Mouse (Mus musculus): Measurements from ENCODE around the gene Dnph1.
A peak's percentile ranks its signal among the peaks of the same experiment; 100 is the strongest.
"Not testable (repeated sequence)": the region's sequence is repeated elsewhere in the genome, so short reads cannot be mapped to it uniquely, and the experiment has no call there.

Gene Dnph1

GRCm38 (mm10) chr17:46496623-46497434 lies at the start of gene Dnph1:
TSS of gene Dnph1 (plus strand) at chr17:46496711.
- DNase-seq (ENCODE audit: low read depth, low spot score): peak; percentile 75

DNA sequence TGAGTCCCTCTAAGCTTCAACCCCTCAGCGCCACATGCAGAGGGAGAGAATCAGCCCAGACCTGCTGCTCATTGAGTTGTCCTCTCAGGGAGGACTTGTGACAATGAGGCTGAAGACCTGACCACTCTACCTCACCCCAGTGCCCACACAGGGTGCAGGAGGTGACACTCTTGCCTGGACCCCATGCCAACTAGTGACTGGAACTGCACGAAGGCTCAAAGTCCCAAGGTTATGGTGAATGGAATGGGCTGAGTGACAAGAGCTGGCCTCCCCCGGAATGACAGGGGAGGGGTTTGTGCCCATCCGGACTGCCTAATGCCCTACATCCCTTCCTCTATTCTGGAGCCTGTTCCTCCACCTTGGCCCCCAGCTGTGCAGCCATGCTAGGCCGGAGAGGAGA lies 43.8 kb upstream of the Dnph1 start:
- DNase-seq (ENCODE audit: low read depth, low spot score): no peak

- DNase-seq (ENCODE audit: low read depth, low spot score): no peak
Observed at GRCm38 (mm10) chr17:46453302-46453948, 43.1 kb upstream of the Dnph1 start.

GRCm38 (mm10) chr17:46453970-46454411 lies 42.5 kb upstream of the Dnph1 start:
- DNase-seq (ENCODE audit: low read depth, low spot score): no peak

GRCm38 (mm10) chr17:46454539-46454938 lies 42.0 kb upstream of the Dnph1 start:
- no peak for DNase-seq (ENCODE audit: low read depth, low spot score)

- DNase-seq (ENCODE audit: low read depth, low spot score): no peak
Observed at GRCm38 (mm10) chr17:46455110-46455691, 41.3 kb upstream of the Dnph1 start.

DNA sequence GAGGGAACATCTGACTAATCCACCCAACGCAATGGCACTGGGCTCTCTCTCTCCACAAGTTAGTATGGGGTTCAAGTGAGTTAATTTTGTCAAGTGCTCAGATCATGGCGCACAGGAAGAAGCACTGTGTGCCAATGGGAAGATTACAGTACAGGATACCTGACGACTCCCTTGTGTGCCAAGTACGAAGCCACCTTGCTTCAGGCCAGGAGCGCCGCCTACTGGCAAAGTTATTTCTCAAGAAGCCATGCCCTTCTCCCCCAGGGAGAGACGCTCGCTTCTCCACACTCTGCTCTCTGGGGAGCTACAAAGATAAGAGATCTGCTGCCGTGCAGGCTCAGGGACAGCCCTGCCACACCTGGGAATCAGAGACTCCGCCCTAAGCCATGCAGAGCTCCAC lies 38.7 kb upstream of the Dnph1 start:
- DNase-seq (ENCODE audit: low read depth, low spot score): no peak

GRCm38 (mm10) chr17:46458439-46458838 lies 38.1 kb upstream of the Dnph1 start:
- no peak for DNase-seq (ENCODE audit: low read depth, low spot score)

DNA sequence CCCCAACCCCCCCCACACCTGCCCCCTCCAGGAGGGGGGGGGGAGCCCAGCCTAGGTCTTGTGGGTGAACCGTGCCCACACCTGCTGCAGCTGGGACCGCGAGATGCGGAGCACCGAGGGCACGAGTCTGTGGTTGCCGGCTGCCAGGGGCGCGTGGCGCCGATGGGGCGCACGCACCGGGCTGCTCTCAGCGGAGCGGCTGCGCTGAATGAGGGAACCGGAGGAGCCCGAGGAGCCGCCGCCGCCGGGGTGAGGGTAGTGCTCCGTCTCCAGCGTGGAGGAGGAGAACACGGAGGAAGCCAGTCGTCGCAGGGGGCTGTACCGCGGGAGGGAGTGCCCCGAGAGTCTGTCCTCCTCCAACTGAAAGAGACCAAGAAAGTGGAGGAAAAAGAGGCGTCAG lies 35.8 kb upstream of the Dnph1 start:
- DNase-seq (ENCODE audit: low read depth, low spot score): no peak

DNA sequence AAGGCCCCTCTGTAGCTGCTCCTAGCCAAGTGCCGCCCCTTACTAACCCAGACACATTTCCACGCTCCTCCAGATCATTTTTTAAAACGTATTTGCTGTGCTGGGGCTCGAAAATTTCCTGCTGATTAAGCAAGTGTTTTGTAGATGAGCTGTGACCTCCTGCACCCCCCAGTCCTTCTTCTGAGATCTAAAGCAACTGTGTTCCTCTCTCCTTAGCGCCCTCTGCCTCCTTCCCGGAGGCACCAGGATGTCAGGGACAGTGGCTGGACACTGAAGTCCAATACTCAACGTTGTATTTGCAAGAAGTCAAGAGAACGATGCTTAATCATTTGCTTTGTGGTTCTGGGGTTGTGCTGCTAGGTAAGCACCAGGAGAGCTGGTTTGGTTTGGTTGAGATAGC lies 35.2 kb upstream of the Dnph1 start:
- DNase-seq (ENCODE audit: low read depth, low spot score): no peak

DNA sequence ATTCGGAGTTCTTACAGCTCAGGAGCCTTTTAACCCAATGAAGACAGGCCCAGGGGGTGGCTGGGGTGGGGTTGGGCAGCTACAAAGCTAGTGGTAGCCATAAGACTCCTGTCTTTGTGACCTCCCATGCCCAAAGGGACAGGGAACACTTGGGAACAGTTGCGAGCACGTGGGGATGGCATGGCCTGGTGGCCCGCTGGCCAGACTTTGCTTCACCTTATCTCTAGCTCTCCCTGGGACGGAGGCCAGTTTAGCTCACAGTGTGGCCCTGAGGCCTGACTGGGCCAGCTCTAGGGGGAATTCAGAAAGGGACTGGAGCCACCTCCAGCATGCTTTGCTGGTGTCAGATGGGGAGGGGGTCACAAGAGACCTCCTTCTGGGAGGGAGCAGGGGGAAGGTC lies 34.3 kb upstream of the Dnph1 start:
- no peak for DNase-seq (ENCODE audit: low read depth, low spot score)

DNA sequence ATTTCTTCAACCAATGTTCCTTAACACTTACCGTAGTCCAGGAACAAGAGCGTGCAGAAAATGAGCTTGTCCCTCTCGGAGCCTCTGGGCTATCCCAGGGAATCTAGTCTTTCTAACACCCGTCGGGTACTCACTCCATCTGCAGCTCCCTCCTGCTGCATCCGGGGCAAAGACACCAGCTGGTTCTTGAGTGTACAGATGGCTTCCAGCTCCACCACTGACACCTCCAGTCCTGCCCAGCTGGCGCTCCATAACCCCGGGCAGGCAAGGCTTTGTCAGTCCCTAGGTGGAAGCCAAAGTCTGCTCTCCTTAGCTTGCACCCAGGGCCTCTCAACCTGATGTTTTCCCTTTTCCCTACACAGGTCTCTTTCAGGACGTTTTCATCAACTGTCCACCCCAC lies 28.7 kb upstream of the Dnph1 start:
- DNase-seq (ENCODE audit: low read depth, low spot score): no peak

- no peak for DNase-seq (ENCODE audit: low read depth, low spot score)
Observed at GRCm38 (mm10) chr17:46476601-46477000, 19.9 kb upstream of the Dnph1 start.

- no peak for DNase-seq (ENCODE audit: low read depth, low spot score)
Observed at GRCm38 (mm10) chr17:46477286-46477685, 19.2 kb upstream of the Dnph1 start.

DNA sequence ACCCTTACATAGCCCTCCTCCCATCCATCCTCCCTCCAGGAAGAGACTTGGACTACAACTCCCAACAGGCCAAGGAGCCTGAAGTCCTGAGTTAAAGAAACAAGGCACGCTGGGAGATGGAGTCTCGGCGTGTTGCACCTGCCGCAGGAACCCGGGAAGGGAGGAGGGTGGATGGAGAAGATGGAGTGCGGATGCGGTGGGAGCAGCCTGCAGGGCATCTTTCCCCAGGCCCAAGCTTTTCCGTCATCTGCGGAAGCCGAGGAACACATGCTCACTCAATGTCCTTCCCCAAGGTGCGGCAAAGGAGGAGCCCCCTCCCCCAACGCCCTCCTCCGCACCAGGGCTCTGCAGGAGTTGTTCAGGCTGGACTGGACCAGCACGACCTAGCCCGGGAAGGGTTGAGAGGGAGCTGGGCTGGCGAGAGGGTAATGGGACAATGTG lies 12.9 kb upstream of the Dnph1 start:
- DNase-seq (ENCODE audit: low read depth, low spot score): peak; percentile 23

GRCm38 (mm10) chr17:46484021-46484431 lies 12.5 kb upstream of the Dnph1 start:
- DNase-seq (ENCODE audit: low read depth, low spot score): no peak

DNA sequence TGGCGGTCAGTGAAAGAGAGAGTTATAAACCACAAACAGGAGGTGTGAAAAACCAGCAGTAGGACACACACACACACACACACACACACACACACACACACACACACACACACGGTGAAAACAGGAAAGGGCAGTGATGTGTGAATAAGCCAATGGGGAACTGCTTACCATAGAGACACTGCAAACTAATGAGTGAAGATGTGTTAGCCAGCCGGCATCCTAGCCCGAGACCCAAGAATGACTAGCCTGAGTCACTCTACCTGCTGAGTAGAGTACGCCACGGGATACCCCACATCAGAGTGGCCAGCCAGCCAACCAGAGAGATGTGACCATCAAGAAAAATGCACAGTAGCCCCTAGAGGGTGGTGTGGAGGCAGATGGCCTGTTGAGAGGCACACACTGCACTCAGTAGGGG lies 12.0 kb upstream of the Dnph1 start:
- no peak for DNase-seq (ENCODE audit: low read depth, low spot score)

DNA sequence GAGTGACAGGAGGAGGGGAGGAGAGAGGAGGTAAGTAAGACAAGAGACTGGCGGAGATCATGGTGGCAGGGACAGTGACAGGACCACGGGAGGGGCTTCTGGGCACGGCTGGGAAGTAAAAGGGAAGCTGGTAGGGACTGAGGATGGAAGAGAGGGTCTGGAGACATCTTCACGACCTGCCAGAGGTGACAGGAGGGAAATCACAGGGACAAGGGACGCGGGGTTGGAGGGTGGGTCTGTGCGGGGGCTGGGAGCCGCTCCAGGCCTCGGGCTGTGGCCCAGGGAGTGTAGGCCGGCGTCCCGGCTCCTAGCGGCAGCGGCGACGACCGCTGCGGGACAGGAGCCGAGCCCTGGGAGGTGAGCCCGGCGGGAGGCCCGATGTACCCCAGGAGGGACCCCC lies 9.5 kb upstream of the Dnph1 start:
- no peak for DNase-seq (ENCODE audit: low read depth, low spot score)

DNA sequence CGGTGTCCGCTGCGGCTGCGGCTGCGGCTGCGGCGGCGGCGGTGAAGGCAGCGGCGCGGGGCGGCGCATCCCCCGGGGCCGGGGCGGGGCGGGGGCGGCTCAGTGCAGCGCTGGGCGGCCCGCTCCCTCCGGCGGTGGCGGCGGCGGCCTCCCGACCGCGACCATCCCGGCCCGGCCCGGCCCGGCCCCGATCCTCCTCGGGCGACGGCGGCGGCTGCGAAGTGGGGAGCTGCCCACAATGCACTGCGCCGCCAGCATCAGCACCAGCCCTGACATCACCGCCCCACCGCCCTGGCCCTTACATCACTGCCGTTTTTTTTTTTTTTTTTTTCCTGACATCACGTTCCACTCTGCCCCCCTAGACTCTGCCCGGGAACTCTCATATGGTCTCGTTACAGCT lies 9.1 kb upstream of the Dnph1 start, which contains the start of gene Ttbk1:
Gene Ttbk1 (minus strand): TSS at position 245 of the 400 bp plus-strand sequence.
- no peak for DNase-seq (ENCODE audit: low read depth, low spot score)

DNA sequence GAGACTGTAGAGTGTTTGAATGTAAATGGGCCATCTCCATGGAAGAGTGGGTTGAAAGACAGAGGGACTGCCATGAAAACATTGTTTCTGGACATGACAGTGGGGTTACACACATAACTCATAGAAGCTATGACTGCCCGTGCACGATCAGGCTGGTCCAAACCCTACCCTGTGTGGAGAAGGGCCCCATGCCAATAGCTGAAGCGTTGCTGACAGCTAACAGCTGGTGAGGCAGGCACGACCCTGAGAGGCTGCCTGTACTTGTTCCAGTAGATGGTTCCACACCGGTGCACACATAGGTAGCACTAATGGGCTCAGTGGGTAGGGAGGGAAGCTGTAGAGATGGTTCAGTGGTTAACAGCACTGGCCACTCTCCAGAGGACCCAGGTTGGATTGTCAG lies 1.0 kb upstream of the Dnph1 start:
- DNase-seq (ENCODE audit: low read depth, low spot score): no peak

DNA sequence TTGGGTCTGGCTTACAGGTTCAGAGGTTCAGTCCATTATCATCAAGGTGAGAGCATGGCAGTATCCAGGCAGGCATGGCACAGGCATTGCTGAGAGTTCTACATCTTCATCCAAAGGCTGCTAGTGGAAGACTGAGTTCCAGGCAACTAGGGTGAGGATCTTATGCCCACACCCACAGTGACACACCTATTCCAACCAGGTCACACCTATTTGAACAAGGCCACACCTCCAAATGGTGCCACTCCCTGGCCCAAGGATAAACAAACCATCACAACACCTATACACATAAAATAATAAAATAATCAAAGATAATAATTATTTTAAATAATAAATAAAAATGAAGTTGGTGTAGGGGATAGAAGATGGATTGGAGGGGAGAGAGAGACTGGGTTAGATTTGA lies 430 bp upstream of the Dnph1 start:
- DNase-seq (ENCODE audit: low read depth, low spot score): not testable (repeated sequence)

DNA sequence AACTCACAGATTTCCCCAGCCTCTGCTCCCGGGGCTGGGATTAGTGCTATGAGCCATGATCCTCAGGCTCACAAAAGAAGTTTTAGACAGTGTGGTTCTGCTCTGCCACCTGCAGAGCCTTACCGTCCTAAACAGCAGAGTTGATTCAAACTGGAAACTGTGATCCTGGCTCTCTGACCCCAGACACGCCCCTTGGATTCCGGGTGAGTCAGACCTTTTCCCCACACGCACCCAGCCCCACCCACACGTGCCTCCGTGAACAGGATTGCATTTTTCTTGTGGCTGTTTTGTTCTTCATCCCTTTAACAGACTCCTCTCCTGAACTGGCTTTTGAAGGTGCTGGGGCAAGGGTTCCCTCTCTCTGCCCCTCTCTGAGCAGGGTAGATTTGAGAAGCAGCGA lies 1.4 kb downstream of the Dnph1 start:
- no peak for DNase-seq (ENCODE audit: low read depth, low spot score)

DNA sequence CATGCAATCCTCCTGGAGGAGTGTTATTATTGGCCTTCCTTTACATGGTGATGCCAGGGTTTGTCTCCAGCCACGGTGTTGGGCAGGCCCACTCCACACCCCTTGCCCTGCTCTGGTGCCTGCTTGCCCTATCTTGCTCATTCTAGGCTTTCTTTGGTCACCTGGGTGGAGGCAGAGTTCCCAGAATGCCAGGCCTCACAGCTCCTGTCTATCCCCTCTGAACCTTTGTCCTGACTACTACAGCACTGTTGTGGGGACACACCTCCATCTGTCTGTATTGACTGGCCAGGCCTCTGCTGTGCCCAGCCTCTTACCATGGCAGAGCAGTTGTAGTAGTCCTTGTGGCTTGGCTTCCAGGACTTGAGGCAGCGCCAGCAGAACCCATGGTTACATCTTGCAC lies 6.3 kb downstream of the Dnph1 start:
- DNase-seq (ENCODE audit: low read depth, low spot score): no peak

Measured in embryo, embryonic 11.5 days (tissue).